16 mouse cellular contexts compared by ENCODE assay signal in the genomic region with DNA sequence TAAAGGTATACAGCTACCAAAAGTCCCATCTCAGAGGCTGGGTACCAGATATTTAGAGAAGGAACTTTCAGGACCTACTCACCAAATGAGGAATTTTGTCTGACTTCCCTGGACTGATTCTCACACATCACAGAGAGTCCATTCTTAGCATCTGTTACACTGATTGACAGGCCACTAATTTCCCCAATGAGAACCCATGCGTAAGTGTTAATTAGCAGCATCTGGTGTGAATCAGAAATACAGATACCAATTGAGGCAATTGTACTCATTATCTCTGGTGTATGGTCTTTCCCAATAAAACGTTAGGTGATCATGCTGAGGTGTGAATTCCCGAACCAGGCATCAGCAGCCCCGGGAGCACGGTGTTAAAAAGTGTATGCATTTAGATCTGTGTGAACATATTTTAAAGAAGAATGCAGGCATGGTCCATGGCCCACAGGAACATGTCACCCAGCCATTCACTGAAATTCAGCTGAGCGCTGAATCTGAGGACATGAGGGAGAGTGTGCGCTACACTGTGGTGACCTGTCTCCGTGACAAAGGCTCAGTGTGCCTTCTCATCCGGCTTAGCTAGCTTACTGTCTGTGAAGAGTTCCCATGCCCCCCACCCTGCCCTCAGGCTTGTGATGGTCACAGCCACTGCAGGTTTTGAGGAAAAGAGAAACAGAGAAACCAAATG.
DNase-seq lines count a peak whose midpoint lies in the region; ATAC-seq and TF ChIP-seq lines count a peak whose summit lies in the region.
"Had no signal": no experiment of that assay in that cellular context is flagged by ENCODE, and none has a peak within 500 bp of the region (broad histone marks: within the 10 kb centered on the region; RNA-seq: fewer than 3 reads in every experiment).

No protein-coding gene starts in this region.

- TF ChIP-seq CTCF in forebrain, postnatal 0 days (IDR thresholded peaks at IDR 0.05; ENCODE audit: low read depth) = no peak
- TF ChIP-seq CTCF in hindbrain, postnatal 0 days (IDR thresholded peaks at IDR 0.05; ENCODE audit: low read depth) = no peak

- no peaks in the 10 kb centered on the region for H3K36me3 ChIP-seq in forebrain, embryonic 12.5 days (replicated peaks)
- H3K36me3 ChIP-seq in forebrain, postnatal 0 days (ENCODE audit: insufficient read depth) = no peaks in the 10 kb centered on the region
- no peaks in the 10 kb centered on the region for H3K36me3 ChIP-seq in hindbrain, postnatal 0 days (ENCODE audit: insufficient read depth, low read length)
- no peaks in the 10 kb centered on the region for H3K36me3 ChIP-seq in neural tube, embryonic 14.5 days (ENCODE audit: control insufficient read depth, insufficient read depth, low read length)
- H3K36me3 ChIP-seq: heart, embryonic 10.5 days; intestine, embryonic 15.5 days; liver, embryonic 13.5 days had no signal

- intact Hi-C loops in gastrocnemius, postnatal 14 days (cut with DNase I; ENCODE audit: low total_unique reads) = no loop called here

- no peak overlapping the region for H3K9ac ChIP-seq in forebrain, embryonic 12.5 days
- H3K9ac ChIP-seq in forebrain, postnatal 0 days = no peak overlapping the region
- no peak overlapping the region for H3K9ac ChIP-seq in hindbrain, postnatal 0 days (replicated peaks; ENCODE audit: low read length)
- no peak overlapping the region for H3K9ac ChIP-seq in neural tube, embryonic 14.5 days (replicated peaks; ENCODE audit: low read depth, low read length)
- H3K9ac ChIP-seq: intestine, embryonic 15.5 days; liver, embryonic 13.5 days had no signal

- 0 out of 2 replicates have a peak, but pooled peaks cover 8% of the 10 kb centered on the region for H3K27me3 ChIP-seq in forebrain, embryonic 12.5 days
- H3K27me3 ChIP-seq in forebrain, postnatal 0 days (ENCODE audit: insufficient read depth, low read length) = no peaks in the 10 kb centered on the region
- no peaks in the 10 kb centered on the region for H3K27me3 ChIP-seq in hindbrain, postnatal 0 days (ENCODE audit: insufficient read depth, low read length)
- no peaks in the 10 kb centered on the region for H3K27me3 ChIP-seq in neural tube, embryonic 14.5 days (ENCODE audit: control insufficient read depth, insufficient read depth, low read length)
- H3K27me3 ChIP-seq: intestine, embryonic 15.5 days; liver, embryonic 13.5 days had no signal

- ATAC-seq in forebrain, embryonic 12.5 days (ENCODE audit: low FRiP score) = peak; percentile 80
- peak; percentile 70; the same call in 1 of the 2 replicates for ATAC-seq in forebrain, postnatal 0 days
- peak; percentile 59; the same call in 1 of the 2 replicates for ATAC-seq in hindbrain, postnatal 0 days
- peak; percentile 35; the same call in 1 of the 2 replicates for ATAC-seq in neural tube, embryonic 14.5 days (ENCODE audit: low read depth)
- ATAC-seq: intestine, embryonic 15.5 days had no signal

- H3K4me1 ChIP-seq in forebrain, embryonic 12.5 days = peaks cover 35% of the 10 kb centered on the region
- H3K4me1 ChIP-seq in forebrain, postnatal 0 days (ENCODE audit: insufficient read depth) = 0 out of 2 replicates have a peak, but pooled peaks cover 2% of the 10 kb centered on the region
- H3K4me1 ChIP-seq in hindbrain, postnatal 0 days (ENCODE audit: insufficient read depth, low read length) = 0 out of 2 replicates have a peak, but pooled peaks cover 4% of the 10 kb centered on the region
- H3K4me1 ChIP-seq in neural tube, embryonic 14.5 days (ENCODE audit: control insufficient read depth, insufficient read depth, low read length) = peaks cover 11% of the 10 kb centered on the region; the same call in 1 of the 2 replicates
- H3K4me1 ChIP-seq: intestine, embryonic 15.5 days had no signal

- WGBS in forebrain, embryonic 12.5 days = 40% methylated on average over 9 of the region's 9 CpGs
- WGBS in forebrain, postnatal 0 days = 21% methylated on average over 9 of the region's 9 CpGs
- WGBS in hindbrain, postnatal 0 days = 33% methylated on average over 9 of the region's 9 CpGs
- WGBS in neural tube, embryonic 14.5 days = 47% methylated on average over 9 of the region's 9 CpGs

- no peaks in the 10 kb centered on the region for H3K9me3 ChIP-seq in forebrain, embryonic 12.5 days
- H3K9me3 ChIP-seq in forebrain, postnatal 0 days (ENCODE audit: low read length) = no peaks in the 10 kb centered on the region
- no peaks in the 10 kb centered on the region for H3K9me3 ChIP-seq in hindbrain, postnatal 0 days (ENCODE audit: low read length)
- no peaks in the 10 kb centered on the region for H3K9me3 ChIP-seq in neural tube, embryonic 14.5 days (ENCODE audit: control insufficient read depth, low read length)
- H3K9me3 ChIP-seq: heart, embryonic 10.5 days; intestine, embryonic 15.5 days; liver, embryonic 13.5 days had no signal

- H3K4me3 ChIP-seq in forebrain, embryonic 12.5 days (replicated peaks) = no peak overlapping the region
- no peak overlapping the region for H3K4me3 ChIP-seq in forebrain, postnatal 0 days (ENCODE audit: low read depth, low read length)
- no peak overlapping the region for H3K4me3 ChIP-seq in hindbrain, postnatal 0 days (ENCODE audit: low read length)
- no peak overlapping the region for H3K4me3 ChIP-seq in neural tube, embryonic 14.5 days (ENCODE audit: low read depth, low read length)
- H3K4me3 ChIP-seq: heart, embryonic 10.5 days; intestine, embryonic 15.5 days; liver, embryonic 13.5 days; myocyte had no signal

- peak; percentile 56 for DNase-seq in forebrain, postnatal 0 days
- DNase-seq in hindbrain, postnatal 0 days (ENCODE audit: low spot score) = peak; percentile 61
- no peak for DNase-seq in gastrocnemius, postnatal 14 days
- no peak for DNase-seq in thymus, postnatal 10 days (ENCODE audit: low spot score in 2 of 2)
- DNase-seq in lung, postnatal 36 days = no peak
- DNase-seq: cerebellum, postnatal 14 days; liver, embryonic 13.5 days; right cerebral cortex, postnatal 14 days; thymus, postnatal 14 days had no signal

- peak overlapping the region; percentile 21 for H3K4me2 ChIP-seq in forebrain, embryonic 12.5 days
- no peak overlapping the region for H3K4me2 ChIP-seq in forebrain, postnatal 0 days (ENCODE audit: low read depth)
- no peak overlapping the region for H3K4me2 ChIP-seq in hindbrain, postnatal 0 days (ENCODE audit: low read depth, low read length)
- H3K4me2 ChIP-seq in neural tube, embryonic 14.5 days (ENCODE audit: low read depth, low read length) = no peak overlapping the region
- H3K4me2 ChIP-seq: intestine, embryonic 15.5 days; liver, embryonic 13.5 days had no signal

- H3K27ac ChIP-seq in forebrain, embryonic 12.5 days = peak overlapping the region; percentile 89
- H3K27ac ChIP-seq in forebrain, postnatal 0 days (ENCODE audit: low read depth, low read length) = no peak overlapping the region
- H3K27ac ChIP-seq in hindbrain, postnatal 0 days = no peak overlapping the region
- H3K27ac ChIP-seq in neural tube, embryonic 14.5 days (ENCODE audit: low read depth, low read length) = peak overlapping the region; percentile 52; the same call in 1 of the 2 replicates
- H3K27ac ChIP-seq: heart, embryonic 10.5 days; intestine, embryonic 15.5 days; kidney, postnatal 0 days; liver, embryonic 13.5 days; stomach, postnatal 0 days had no signal

Comparison
In these comparisons a context has a peak if more than half of its experiments do, and no peak if none do; other contexts are left out.
1. H3K27ac ChIP-seq: peak in forebrain, embryonic 12.5 days (single experiment) and neural tube, embryonic 14.5 days (single experiment); none in forebrain, postnatal 0 days (single experiment) and hindbrain, postnatal 0 days (single experiment).
2. DNase-seq: peak in forebrain, postnatal 0 days (single experiment) and hindbrain, postnatal 0 days (single experiment); none in gastrocnemius, postnatal 14 days (single experiment), thymus, postnatal 10 days (0 of 2) and lung, postnatal 36 days (single experiment).
3. Peak in every context shown above with its lines, with median percentiles within 50 percentile points of each other: ATAC-seq.